Mouse (Mus musculus) lung, postnatal 0 days (tissue): ENCODE data around the gene Brd4. TPM values are rescaled to one million over a fixed set of nuclear protein-coding genes. Genes with fewer than 3 reads are reported as not detected.

Source experiments
- ATAC-seq: fragments of 200-750 bp; cut with Nextera tagmentation; 2 replicates; pipeline ENCODE4 v1.8.0; 2017; ENCODE audit warnings: moderate library complexity
- DNase-seq: peaks from one replicate; pipeline ENCODE4 v3.0.0-alpha.2; 2016; ENCODE audit warnings: low spot score
- H3K27ac ChIP-seq: fragments of 300-500 bp; sonication (generic); 2 replicates; pipeline ENCODE4 v1.5.1; 2014; ENCODE audit warnings: antibody characterized with exemption, mild to moderate bottlenecking, low read length, mixed read lengths
- H3K27me3 ChIP-seq: fragments of 300-500 bp; sonication (generic); replicated peaks from 2 replicates; pipeline ENCODE4 v1.6.1; 2014; ENCODE audit warnings: low read length, mixed read lengths; ENCODE audit not compliant: insufficient read depth
- H3K36me3 ChIP-seq: fragments of 300-500 bp; sonication (generic); 2 replicates; pipeline ENCODE4 v1.6.1; 2014; ENCODE audit warnings: low read length, mixed read lengths; ENCODE audit not compliant: insufficient read depth
- H3K4me1 ChIP-seq: fragments of 300-500 bp; sonication (generic); 2 replicates; pipeline ENCODE4 v1.6.1; 2014; ENCODE audit warnings: antibody characterized with exemption, low read depth, low read length, mixed read lengths; ENCODE audit not compliant: insufficient read depth
- H3K4me2 ChIP-seq: fragments of 300-500 bp; sonication (generic); replicated peaks from 2 replicates; pipeline ENCODE4 v1.6.1; 2014; ENCODE audit warnings: low read depth, mild to moderate bottlenecking, low read length, moderate library complexity, mixed read lengths
- H3K4me3 ChIP-seq: fragments of 300-500 bp; sonication (generic); 2 replicates; pipeline ENCODE4 v1.5.1; 2014; ENCODE audit warnings: low read depth, low read length
- H3K9ac ChIP-seq: fragments of 300-500 bp; sonication (generic); replicated peaks from 2 replicates; pipeline ENCODE4 v1.6.1; 2014; ENCODE audit warnings: low read depth, mild to moderate bottlenecking
- H3K9me3 ChIP-seq: fragments of 300-500 bp; sonication (generic); 2 replicates; pipeline ENCODE4 v1.6.1; 2016; ENCODE audit warnings: low read length, mixed read lengths
- CTCF ChIP-seq: IDR thresholded peaks from 2 replicates; pipeline ENCODE4 v1.5.1; 2016; ENCODE audit warnings: antibody characterized with exemption, mild to moderate bottlenecking
- EP300 ChIP-seq: IDR thresholded peaks from 2 replicates; pipeline ENCODE4 v1.6.1; 2016; ENCODE audit warnings: antibody characterized with exemption, mild to moderate bottlenecking, control low read depth
- WGBS: fragments of 180-500 bp; shearing (Covaris S2); extraction: QIAGEN DNeasy Blood & Tissue Kit; methylation state at CpG from one replicate; pipeline ENCODE4 v1.1.7; 2014; 5-methylcytosine and 5-hydroxymethylcytosine counted together
- polyA plus RNA-seq: library from polyadenylated mRNA; unstranded; fragments of >200 nt; fragmentation: Nextera tagmentation; extraction: Ambion mirVana; gene quantifications from 2 replicates; pipeline ENCODE4 v1.2.1, GENCODE M21; 2015

Gene Brd4
- polyA plus RNA-seq, 1 experiment from 2014 or later = 33.3 TPM

DNA sequence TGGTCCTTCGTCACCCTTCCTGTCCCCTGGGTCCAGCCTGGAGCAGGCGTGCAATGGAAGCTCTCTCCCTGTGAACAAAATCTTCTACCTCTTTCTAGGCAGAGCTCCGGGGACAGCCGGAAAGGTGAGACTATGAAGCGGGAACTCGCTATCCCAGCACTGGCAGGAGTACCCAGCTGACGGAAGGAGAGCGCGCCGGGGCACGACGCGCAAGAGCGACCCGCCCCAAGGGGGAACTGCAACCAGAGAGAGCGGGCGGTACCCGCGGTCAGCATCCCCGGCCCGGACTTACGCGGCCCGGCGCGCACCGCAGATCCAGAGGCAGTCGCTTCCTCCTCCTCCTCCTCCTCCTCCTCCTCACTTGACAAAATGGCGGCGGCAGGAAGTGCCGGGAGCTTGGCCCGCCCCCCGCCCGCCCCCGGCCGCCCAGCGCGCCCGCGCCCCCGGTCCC is 726 bp downstream of the Brd4 start:
- Histone ChIP-seq H3K4me3 (peak overlapping the region; percentile 96), H3K36me3 (no peaks in the 10 kb centered on the region), H3K9me3 (no peaks in the 10 kb centered on the region), H3K9ac (peak overlapping the region; percentile 94), H3K4me2 (peak overlapping the region; percentile 79), H3K27me3 (no peaks in the 10 kb centered on the region), H3K4me1 (peaks cover 4% of the 10 kb centered on the region; the same call in 1 of the 2 replicates), H3K27ac (peak overlapping the region; percentile 99)
- DNase-seq (peak; percentile 84), ATAC-seq (peak; percentile 74)
- 0% methylated on average over 21 of the region's 41 CpGs for WGBS
- TF ChIP-seq CTCF (no peak), EP300 (no peak)

- Histone ChIP-seq H3K4me1 (peaks cover 4% of the 10 kb centered on the region; the same call in 1 of the 2 replicates), H3K27ac (peak overlapping the region; percentile 99), H3K9ac (peak overlapping the region; percentile 94), H3K9me3 (no peaks in the 10 kb centered on the region), H3K4me3 (peak overlapping the region; percentile 96), H3K27me3 (no peaks in the 10 kb centered on the region), H3K36me3 (no peaks in the 10 kb centered on the region), H3K4me2 (peak overlapping the region; percentile 79)
- WGBS = 3% methylated on average over 7 of the region's 7 CpGs
- ATAC-seq = peak; percentile 23; the same call in 1 of the 2 replicates
- TF ChIP-seq CTCF = no peak
- no peak for TF ChIP-seq EP300
- peak; percentile 68 for DNase-seq
Observed at GRCm38 (mm10) chr17:32283341-32283740, 1.2 kb downstream of the Brd4 start.

GRCm38 (mm10) chr17:32281611-32282310 is 2.8 kb downstream of the Brd4 start:
- no peak for ATAC-seq
- TF ChIP-seq CTCF = no peak
- TF ChIP-seq EP300 = no peak
- Histone ChIP-seq H3K4me1 (peaks cover 4% of the 10 kb centered on the region; the same call in 1 of the 2 replicates), H3K36me3 (no peaks in the 10 kb centered on the region), H3K9me3 (no peaks in the 10 kb centered on the region), H3K27me3 (no peaks in the 10 kb centered on the region), H3K27ac (peak overlapping the region; percentile 26; the same call in 1 of the 2 replicates), H3K9ac (no peak overlapping the region), H3K4me2 (no peak overlapping the region), H3K4me3 (no peak overlapping the region)
- peak; percentile 21 for DNase-seq
- 39% methylated on average over 4 of the region's 4 CpGs for WGBS

GRCm38 (mm10) chr17:32281126-32281525 is 3.4 kb downstream of the Brd4 start:
- TF ChIP-seq EP300 = no peak
- TF ChIP-seq CTCF = no peak
- no peak overlapping the region for H3K27ac ChIP-seq
- H3K4me3 ChIP-seq = no peak overlapping the region
- 85% methylated on average over 2 of the region's 2 CpGs for WGBS
- peaks cover 4% of the 10 kb centered on the region; the same call in 1 of the 2 replicates for H3K4me1 ChIP-seq
- no peaks in the 10 kb centered on the region for H3K27me3 ChIP-seq
- H3K4me2 ChIP-seq = no peak overlapping the region
- no peaks in the 10 kb centered on the region for H3K9me3 ChIP-seq
- no peak overlapping the region for H3K9ac ChIP-seq
- H3K36me3 ChIP-seq = no peaks in the 10 kb centered on the region
- ATAC-seq = no peak
- DNase-seq = no peak

GRCm38 (mm10) chr17:32280575-32280974 is 3.9 kb downstream of the Brd4 start:
- H3K9ac ChIP-seq = no peak overlapping the region
- peaks cover 8% of the 10 kb centered on the region; the same call in 1 of the 2 replicates for H3K4me1 ChIP-seq
- no peaks in the 10 kb centered on the region for H3K36me3 ChIP-seq
- H3K27ac ChIP-seq = no peak overlapping the region
- H3K9me3 ChIP-seq = no peaks in the 10 kb centered on the region
- no peak overlapping the region for H3K4me3 ChIP-seq
- no peak overlapping the region for H3K4me2 ChIP-seq
- no peak for DNase-seq
- ATAC-seq = no peak
- no peaks in the 10 kb centered on the region for H3K27me3 ChIP-seq
- WGBS = 81% methylated on average over 3 of the region's 3 CpGs
- TF ChIP-seq EP300 (no peak), CTCF (no peak)

- 95% methylated on average over 1 of the region's 1 CpGs for WGBS
- Histone ChIP-seq H3K27me3 (no peaks in the 10 kb centered on the region), H3K4me1 (peaks cover 9% of the 10 kb centered on the region; the same call in 1 of the 2 replicates), H3K4me3 (no peak overlapping the region), H3K4me2 (no peak overlapping the region), H3K9me3 (no peaks in the 10 kb centered on the region), H3K9ac (no peak overlapping the region), H3K27ac (no peak overlapping the region), H3K36me3 (no peaks in the 10 kb centered on the region)
- DNase-seq (no peak), ATAC-seq (no peak)
- TF ChIP-seq CTCF = no peak
- no peak for TF ChIP-seq EP300
Observed at GRCm38 (mm10) chr17:32277201-32277600, 7.3 kb downstream of the Brd4 start.
